Mouse (Mus musculus) gastrocnemius, adult 8-10 months (tissue): ENCODE measurements around the gene Gm10309. TPM values are rescaled to one million over a fixed set of nuclear protein-coding genes. Genes with fewer than 3 reads are reported as not detected.
A peak's percentile ranks its signal among the peaks of the same experiment; 100 is the strongest.
"Not testable (repeated sequence)": the region's sequence is repeated elsewhere in the genome, so short reads cannot be mapped to it uniquely, and the experiment has no call there.

Source experiments
- DNase-seq, 2 experiments: peaks; one replicate each; pipeline ENCODE4 v3.0.0; 2022; ENCODE audit warnings: low spot score in 2 of 2
- total RNA-seq, 4 experiments: library from RNA; stranded (reverse); gene quantifications; 2 replicates each; pipeline ENCODE4 v1.2.4; 2022

Gm10309 gene
- total RNA-seq, 4 experiments from 2014 or later, result 0.24 TPM; not detected in 3

DNA sequence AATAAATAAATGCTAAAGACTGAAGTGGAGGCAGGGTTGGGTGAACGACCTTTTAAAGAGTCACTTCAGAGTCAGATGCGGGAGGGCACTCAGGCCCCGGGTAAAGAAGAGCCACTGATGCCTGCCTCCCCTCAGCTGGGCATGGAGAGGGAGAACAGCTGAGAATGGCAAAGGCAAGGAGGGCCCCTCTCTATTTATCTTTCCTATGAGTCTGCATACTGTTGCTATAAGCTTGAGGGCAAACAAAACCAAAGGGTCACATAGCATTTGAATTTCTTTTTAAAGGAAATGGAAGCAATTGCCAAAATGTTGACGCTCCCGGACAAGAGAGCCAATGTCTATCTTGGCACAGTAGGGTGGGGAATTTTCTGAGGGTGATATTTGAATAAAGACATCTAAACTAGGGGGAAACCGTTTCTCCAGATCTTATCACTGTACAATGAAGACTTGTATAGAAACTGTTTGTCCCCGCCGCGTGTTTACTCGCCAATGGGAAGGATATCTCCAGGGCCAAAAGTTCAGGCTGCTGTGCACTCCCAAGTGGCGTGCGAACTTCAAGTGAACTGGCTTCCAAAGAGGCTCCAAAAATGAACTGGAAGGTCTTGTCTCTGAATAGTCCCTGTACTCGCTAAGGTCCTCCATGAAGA, 10.1 kb upstream of the Gm10309 start:
- no peak for DNase-seq

DNA sequence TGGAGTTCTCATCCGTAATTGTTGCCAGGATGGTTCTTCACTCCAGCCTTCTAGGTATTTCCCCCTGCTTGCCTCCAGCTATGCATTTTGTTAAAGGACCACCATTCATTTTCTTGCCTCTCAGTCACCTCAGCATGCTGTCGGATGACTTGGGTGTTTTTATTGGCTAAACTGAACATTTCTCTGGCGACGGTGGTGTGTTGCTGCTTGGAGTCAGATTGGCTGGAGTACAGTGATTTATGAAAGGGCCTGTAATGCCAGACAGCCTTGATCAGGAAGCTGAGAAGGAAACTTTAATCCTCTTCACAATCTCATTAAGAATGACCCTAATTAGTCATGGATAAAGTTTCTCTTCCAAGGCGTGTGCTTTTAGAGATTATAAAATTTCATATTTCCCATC, 4.8 kb upstream of the Gm10309 start:
- DNase-seq, result no peak

DNA sequence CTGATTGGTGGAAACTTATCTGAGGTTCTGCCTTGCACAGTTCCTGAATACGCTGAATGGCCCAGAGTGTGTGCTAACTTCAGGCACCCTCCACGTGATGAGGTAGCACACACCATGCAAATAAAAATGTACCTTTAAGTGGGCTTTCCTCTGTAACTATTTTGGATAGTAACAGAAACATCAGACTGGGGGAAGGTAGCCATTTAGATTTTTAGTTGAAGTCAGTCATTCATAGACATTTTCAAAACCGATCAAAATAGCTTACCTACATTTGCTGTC, 3.1 kb upstream of the Gm10309 start:
- DNase-seq, result no peak

DNA sequence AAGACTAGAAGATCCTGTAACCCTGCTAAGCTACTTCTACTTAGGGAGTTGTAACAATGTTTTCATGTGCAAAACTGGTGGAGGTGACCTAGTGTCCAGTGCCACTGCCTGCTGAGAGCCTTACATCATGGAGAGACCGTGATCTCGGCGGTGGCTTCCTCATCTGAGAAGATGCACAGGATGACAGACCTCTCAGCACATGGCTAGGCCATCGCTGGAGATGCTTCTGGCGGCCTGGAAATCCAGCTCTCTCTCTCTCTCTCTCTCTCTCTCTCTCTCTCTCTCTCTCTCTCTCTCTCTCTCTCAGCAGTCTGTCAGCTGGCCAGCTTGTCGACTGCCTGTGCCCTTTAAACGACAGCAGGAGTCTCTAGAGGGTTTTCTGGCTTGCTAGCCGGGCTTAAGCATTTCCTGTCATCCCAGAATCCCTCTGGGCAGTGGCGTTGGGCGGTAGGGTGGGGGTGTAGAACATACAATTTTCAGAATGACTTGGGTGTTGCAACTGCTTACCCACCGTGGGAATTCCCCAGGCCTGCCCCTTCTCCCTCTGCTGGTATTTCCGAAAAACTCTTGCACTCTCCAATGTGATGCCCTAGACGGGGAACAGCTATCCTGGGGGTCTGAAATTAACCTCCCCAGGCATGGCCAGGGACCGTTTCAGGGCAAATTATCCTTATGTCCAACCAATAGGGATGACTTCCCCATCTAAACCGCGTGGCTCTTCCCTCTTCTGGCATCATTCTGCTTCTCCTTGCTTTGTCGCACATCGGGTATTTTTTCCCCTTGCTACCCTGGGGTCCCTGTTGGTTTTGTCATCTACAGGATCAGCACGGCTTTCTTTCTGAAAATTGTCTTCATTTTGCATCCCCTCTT, 2.5 kb upstream of the Gm10309 start:
- peak in 1 of 2 experiments; percentile 19 for DNase-seq

DNA sequence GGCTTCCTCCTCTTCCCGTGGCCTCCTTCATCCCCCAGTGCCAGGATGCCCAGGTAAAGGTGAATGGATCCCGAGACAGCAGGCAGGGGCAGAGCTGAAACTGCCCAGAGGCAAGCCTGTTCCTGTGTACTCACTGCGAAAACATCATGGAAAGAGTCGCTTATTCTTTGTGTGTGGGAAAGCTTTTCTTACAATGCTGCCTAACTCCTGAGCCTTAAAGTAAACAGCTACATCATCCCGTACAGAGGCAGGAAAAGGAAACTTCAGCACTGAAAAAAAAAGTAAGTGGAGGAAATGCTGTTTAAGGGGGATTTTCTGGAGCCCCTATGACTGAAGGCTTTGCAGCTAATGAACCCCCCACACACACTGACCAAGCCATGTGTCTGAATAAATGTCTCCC, 1.8 kb upstream of the Gm10309 start:
- DNase-seq, result no peak

DNA sequence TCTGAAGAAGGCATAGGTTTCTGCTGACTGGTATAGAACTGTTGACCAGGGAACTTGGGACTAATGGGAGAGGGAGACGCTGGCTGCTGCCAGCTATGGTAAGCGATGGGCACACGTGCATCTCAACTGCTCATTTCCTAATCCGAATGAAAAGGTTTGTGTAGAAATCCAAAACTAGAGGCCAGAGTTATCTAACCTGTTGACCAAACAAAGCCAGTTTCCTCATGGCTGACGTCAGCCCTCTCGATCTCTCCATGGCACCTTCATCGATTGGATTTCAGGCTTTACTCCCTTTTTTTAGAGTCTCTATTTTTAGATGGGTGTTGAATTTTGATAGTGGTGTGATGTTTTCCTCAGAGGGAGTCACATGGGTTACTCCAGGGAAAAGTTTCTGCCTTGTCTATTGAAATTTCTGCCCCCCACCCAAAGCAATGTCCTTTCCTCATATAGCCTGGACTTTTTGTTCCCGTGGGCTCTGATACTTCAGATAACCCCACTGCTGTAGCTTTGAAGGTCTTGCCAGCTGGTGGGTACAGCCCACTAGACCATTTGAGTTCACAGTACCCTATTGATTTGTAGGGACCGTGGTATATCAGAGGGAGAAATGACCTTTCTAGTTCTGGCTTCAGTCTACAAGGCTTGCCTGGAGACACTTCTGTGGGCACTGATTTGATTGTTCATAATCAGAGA, 1.7 kb downstream of the Gm10309 start:
- no peak for DNase-seq

DNA sequence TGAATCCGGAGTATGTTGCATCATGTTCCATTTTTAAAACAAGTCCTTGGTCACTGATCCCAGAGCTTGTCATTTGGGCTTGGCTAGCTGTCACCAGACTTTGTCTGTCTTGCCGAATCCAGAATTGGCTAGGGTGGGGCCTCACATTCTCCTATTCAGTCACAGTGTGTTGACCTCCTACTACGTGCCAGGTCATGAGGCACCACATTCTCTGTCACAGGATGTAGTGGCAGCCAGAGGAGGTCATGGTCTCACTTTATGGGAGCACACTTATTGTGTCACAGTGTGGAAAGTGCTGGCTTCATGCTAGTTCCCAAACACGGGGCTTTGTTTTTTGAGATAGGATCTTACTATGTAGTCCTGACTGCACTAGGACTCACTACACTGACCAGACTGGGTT, 3.6 kb downstream of the Gm10309 start:
- no peak for DNase-seq

DNA sequence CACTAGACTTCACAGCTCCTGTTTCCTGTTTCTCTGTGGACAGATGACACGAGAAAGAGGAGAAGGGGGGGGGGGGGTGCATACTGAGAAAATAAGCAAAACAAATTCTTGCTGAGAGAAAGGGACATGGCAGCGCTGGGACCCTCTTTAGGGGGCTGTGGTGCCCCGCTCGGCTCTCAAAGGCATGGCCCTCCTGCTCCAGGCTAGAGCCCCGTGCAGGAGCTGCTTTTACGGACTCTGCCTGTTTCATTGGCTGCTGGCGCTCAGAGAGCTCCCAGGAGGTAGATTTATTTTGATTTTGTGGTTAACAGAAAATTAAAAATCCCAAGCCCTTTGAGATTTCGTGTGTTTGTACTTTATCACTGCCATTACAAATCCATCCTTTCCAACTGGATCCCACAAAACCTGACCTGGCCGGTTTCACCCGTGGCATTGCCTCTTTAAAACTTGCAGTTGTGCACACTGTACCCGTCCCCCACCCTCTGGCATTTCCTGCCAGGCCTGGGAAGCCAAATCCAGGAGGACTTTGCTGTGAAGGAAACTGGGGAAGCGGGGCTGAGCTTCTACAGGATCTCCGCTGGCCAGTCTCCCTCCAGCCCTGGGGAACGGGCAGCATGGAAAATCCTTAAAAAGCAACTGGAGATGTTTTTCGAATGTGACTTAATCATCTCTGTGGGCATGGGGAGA, 5.5 kb downstream of the Gm10309 start:
- peak in 1 of 2 experiments; percentile 25 for DNase-seq

DNA sequence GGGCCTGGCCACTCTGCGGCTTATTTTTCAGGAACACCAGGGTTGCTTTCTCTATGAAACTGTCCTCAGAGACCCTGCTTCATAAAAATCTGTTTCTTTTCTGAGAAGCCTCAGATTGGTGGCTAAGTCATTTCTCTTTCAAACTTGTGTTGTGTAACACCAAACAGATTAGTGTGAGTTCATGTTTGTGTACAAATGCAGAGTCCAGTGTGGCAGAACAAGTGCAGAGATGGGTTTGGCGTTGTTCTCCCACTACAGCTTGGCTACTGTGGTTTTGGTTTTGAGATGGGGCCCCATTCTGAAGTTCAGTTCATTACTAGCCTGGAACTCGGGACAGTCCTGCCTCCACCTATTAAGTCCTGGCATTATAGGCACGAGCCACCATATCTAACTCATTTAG, 7.7 kb downstream of the Gm10309 start:
- no peak for DNase-seq

DNA sequence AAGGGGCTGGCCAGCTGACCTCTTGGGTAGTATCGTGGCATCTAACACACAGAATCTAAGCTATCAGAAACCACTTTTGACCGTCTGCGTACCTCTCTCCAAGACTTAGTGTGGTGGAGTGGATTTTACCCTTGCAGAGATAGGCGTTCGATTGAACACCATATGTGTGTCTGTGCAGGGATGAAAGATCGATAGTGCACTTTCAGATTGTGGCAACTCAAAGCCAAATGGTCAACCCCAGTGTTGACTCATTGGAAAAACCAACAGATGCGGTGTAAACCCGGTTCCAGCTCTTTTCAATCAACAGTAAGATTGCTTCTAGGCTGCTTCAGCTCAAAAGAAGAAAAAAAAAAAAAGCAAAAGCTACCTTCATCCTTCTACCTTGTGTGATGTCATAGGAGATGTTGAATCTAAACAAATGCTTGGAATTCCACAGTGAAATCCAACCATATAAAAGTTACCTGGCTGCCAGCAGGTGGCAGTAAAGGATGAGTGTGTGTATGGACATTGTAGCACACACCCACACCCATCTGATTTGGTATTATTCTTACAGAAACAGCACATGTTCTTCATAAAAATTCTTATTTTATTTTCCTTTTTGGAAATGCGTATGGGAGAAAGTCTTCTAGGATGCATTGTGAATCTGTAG, 8.8 kb downstream of the Gm10309 start:
- DNase-seq, result no peak

DNA sequence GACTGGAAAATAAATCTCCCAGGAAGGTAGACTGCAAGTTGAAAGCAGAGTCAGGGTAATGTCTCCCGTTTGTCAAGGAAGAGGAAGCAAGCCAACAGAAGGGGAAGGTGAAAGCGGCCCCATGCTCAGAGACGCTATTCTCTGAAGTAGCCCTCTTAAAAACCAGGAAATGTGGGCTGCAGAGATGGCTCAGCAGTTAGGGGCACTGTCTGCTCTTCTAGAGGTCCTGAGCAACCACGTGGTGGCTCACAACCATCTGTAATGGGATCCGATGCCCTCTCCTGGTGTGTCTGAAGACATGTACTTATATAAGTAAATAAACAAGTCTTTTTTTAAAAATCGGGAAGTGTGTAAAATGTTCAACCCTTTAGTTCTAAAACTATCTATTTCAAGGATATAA, 10.1 kb downstream of the Gm10309 start:
- no peak for DNase-seq

DNA sequence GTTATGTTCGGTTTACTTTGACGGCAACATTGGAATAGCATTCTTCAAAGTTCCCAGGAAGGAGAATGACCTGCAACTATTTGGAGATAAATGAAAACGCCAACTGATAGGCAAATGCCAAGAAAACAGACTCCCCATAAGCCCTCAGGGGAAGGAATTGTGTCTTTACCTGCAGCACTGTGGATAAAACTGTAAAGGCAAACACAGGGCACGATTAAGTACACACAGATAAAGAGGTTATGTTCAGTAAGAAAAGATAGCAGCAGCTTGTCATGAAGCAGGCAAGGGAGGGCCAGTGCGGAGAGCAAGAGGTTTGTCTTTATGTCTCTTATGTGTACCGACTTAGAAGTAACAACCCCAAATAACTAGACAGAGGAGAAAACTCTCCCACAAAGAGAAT, 10.5 kb downstream of the Gm10309 start:
- DNase-seq, result no peak

DNA sequence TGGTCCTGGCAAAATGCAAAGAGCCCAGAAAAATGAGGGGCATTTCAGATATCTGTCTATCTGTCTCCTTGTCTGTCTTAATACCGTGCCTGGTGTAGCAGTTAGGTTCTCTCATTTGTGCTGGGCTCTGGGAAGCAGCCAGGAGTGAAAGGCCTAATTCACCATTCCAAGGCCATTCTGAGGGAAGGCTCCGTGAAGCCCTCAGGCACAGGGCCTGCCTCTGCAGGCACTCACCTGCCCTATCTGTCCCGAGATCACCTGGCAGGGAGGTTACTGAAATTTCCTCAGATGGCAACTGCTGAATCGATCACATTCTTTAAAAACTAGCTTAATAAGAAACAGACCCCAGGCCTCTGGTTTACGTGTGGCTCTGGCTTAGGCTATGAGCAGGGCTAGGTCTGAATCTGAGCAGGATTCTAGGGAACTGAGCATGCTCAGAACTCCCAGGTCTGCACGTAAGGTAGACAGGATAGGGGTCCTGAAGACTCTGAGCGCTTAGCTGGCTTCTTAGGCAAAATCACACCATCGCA, 11.1 kb downstream of the Gm10309 start:
- no peak for DNase-seq

DNA sequence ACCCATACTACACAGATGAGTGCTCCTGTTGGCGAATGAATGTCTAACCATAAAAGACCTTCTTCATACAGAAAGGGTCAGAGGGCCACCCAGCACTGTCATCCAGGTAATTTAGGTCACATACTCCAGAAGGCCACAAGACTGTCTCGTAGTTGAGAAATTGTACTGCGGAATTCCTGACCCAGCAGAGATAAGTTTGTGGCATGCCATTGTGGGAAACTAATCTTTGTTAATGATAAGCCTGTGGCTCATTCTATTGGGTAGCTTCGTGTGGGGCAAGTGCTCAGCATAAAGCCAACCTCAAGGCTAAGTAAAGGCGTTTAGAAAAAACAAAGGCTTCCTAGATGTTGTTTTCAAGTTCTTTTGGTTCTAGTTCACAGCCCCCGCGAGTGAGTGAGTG, 12.7 kb downstream of the Gm10309 start:
- DNase-seq, result no peak

DNA sequence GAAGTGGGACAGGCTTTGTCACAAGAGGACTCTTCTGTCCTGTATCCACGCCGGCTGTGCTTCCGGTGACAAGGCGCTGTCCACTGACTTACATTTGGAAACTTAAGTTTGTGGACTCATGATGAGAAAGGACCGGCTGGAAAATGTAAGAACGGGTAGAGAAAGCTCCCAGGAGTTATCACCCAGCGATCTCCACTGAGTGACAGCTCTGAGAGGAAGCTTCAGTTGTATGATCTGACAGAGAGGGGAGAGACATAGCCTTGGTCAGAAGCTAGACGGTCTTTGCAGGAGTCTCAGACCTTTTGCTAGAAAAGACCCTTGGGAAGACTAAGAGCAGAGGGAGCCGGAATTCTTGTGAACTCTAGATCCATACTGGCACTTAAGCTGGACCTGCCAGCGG, 15.2 kb downstream of the Gm10309 start:
- DNase-seq, result no peak

DNA sequence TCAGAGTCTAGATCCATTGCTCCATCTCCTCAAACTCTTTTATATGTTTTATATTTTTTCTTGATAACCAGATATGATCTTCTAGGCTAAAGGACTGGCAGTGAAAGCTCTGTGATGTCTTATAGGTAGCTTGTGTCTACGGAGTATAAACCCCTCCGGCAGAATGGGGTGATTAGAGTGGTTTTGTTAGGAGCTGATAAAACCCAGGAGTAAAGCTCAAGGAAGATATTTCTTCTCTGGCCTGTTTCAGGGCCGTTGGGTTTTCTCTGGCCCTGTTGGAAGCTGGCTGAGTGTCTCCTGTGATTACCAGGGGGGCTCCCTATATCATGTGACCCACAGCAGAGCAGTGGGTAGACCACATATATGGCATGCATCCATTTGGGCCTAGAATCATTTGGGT, 17.6 kb downstream of the Gm10309 start:
- no peak for DNase-seq

DNA sequence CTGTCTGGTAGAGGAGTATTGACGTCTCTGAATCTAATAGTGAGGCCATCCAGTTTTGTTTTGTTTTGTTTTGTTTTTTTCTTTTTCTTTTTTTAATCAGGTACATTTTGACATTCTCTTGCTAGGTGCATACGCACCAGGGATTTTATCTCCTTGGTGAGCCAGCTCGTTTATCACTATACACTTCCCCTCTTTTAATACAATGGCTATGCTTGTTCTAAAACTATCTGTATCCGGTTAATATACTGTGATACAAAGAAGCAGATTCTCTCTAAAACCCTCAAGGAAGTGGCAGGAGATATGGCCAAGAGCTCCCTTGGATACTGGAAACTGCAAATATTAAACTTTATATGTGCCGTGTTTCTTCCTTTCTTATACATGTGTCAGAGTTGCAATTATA, 18.4 kb downstream of the Gm10309 start:
- no peak for DNase-seq

DNA sequence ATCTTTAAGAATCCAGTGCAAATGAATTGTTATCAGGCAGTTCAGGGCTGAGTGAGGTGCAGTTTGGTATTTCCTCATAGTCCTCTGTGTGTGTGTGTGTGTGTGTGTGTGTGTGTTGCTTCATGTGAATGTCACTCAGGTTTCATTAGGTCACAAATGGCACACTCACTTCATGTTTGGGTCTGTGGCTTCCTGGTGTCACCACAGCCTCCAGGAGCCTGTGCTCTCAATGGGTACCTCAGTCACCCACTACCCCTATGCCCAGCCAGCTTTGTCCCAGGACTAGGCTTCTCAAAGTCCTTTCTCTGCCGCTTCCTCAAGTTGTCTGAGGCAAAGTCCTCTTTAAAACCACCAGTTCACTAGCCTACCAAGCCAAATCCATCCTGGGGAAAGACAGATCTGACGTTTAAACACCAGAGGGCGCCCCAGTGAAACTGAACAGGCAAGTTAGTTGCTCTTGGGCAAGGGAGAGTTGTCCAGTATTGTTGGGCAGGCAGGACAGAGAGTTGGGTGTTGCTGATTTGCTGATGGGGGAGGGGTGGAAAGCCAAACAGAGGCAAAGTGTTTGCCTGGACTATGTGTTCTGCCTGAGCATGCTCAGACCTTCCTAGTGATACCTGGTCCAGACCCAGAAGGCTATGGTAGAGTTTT, 20.8 kb downstream of the Gm10309 start:
- peak; percentile 55 to 60 for DNase-seq

DNA sequence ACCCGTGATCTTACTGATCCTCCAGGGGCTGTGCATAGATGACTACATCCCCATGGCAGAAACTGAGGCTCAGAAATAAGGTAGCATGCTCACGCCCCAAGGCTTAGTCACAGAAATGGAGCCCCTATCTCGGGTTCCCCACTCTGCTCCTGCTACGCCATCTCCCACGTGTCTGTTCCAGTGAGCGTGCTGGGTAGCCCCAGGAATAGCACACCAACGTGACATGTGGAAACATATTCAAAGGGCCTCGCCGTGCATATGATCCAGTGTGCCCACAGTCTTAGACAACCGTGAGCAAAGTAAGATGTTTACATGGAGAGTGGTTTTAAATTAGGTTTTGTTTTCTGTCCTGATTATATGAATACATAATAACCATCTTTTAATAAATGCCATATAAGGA, 22.4 kb downstream of the Gm10309 start:
- DNase-seq, result no peak

DNA sequence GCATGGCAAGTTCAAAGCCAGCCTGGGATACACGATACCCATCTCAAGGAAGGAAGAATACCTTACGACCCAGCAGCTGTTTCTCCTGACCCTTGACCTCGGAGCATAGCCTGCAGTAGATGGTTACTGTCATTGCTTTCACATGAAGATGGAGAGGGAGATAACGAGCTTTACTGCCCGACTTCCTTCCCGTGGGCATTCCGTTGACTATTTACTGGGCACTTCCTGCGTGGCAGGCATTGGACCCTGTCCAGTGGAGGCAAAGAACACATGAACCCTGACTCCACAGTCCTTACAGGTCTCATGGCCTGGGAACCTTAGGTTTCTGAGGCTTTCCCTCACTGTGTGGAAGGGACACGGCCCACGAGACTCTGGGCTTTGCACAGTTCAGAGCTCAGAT, 25.6 kb downstream of the Gm10309 start:
- no peak for DNase-seq

DNA sequence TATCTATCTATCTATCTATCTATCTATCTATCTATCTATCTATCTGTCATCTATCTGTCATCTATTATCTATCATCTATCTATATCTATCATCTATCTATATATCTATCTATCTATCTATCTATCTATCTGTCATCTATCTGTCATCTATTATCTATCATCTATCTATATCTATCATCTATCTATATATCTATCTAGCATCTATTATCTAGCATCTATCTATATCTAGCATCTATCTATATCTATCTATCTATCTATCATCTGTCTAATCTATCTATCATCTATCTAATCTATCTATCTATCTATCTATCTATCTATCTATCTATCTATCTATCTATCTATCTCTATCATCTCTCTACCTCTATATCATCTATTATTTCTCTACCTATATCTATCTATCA, 27.6 kb downstream of the Gm10309 start:
- DNase-seq, result not testable (repeated sequence)
